Comparison of ENCODE assay signal across 21 mouse cellular contexts in genomic region chr13:119768541-119768940, GRCm38 (mm10).
"Had no signal": no experiment of that assay in that cellular context is flagged by ENCODE, and none has a peak within 500 bp of the region (broad histone marks: within the 10 kb centered on the region; RNA-seq: fewer than 3 reads in every experiment).

No protein-coding gene starts in this region.

- DNase-seq: gastrocnemius, postnatal 25 days; heart, adult 2 months; heart, postnatal 4 days; kidney, adult 18-20 months; kidney, adult 8-10 months; kidney, postnatal 10 days; kidney, postnatal 25 days; kidney, postnatal 4 days; liver; liver, embryonic 13.5 days had no signal

- H3K4me3 ChIP-seq: heart, adult 2 months; heart, embryonic 10.5 days; heart, embryonic 12.5 days; hindbrain, embryonic 10.5 days; hindbrain, embryonic 12.5 days; intestine, embryonic 15.5 days; layer of hippocampus, adult 2 months; left cerebral cortex, adult 2 months; limb, embryonic 10.5 days; limb, embryonic 12.5 days; liver, embryonic 13.5 days; liver, embryonic 15.5 days had no signal

- H3K27ac ChIP-seq: heart, adult 2 months; heart, embryonic 10.5 days; hindbrain, embryonic 10.5 days; hindbrain, embryonic 12.5 days; hindbrain, embryonic 14.5 days; intestine, embryonic 15.5 days; layer of hippocampus, adult 2 months; left cerebral cortex, adult 2 months; limb, embryonic 10.5 days; limb, embryonic 12.5 days; liver, embryonic 13.5 days; liver, embryonic 15.5 days had no signal
